Mouse (Mus musculus) midbrain, embryonic 10.5 days (tissue): ENCODE measurements around the gene Ttf2. TPM values are rescaled to one million over a fixed set of nuclear protein-coding genes. Genes with fewer than 3 reads are reported as not detected.

Experiments
- DNase-seq: peaks from one replicate; pipeline ENCODE4 v3.0.0-alpha.2; 2017; ENCODE audit warnings: low spot score
- H3K27ac ChIP-seq: fragments of 300-500 bp; sonication (generic); replicated peaks from 2 replicates; pipeline ENCODE4 v1.5.1; 2016; ENCODE audit warnings: mild to moderate bottlenecking
- H3K27me3 ChIP-seq: fragments of 300-500 bp; sonication (generic); 2 replicates; pipeline ENCODE4 v1.6.1; 2016; ENCODE audit warnings: low read depth, mild to moderate bottlenecking; ENCODE audit not compliant: poor library complexity, severe bottlenecking
- H3K36me3 ChIP-seq: fragments of 300-500 bp; sonication (generic); 2 replicates; pipeline ENCODE4 v1.6.1; 2016; ENCODE audit warnings: mild to moderate bottlenecking, moderate library complexity
- H3K4me1 ChIP-seq: fragments of 300-500 bp; sonication (generic); 2 replicates; pipeline ENCODE4 v1.6.1; 2016
- H3K4me3 ChIP-seq: fragments of 300-500 bp; sonication (generic); 2 replicates; pipeline ENCODE4 v1.5.1; 2016; ENCODE audit warnings: mild to moderate bottlenecking, moderate library complexity
- H3K9me3 ChIP-seq: fragments of 300-500 bp; sonication (generic); replicated peaks from 2 replicates; pipeline ENCODE4 v1.6.1; 2016; ENCODE audit warnings: mild to moderate bottlenecking
- WGBS: fragments of 180-500 bp; shearing (Covaris S2); methylation state at CpG from one replicate; pipeline ENCODE4 v1.1.7; 2016; 5-methylcytosine and 5-hydroxymethylcytosine counted together
- polyA plus RNA-seq: library from polyadenylated mRNA; unstranded; fragments of >200 nt; fragmentation: Nextera tagmentation; extraction: Ambion mirVana; gene quantifications from 2 replicates; pipeline ENCODE4 v1.2.1, GENCODE M21; 2016

Gene Ttf2
- polyA plus RNA-seq, 1 experiment from 2014 or later = 29.3 TPM

DNA sequence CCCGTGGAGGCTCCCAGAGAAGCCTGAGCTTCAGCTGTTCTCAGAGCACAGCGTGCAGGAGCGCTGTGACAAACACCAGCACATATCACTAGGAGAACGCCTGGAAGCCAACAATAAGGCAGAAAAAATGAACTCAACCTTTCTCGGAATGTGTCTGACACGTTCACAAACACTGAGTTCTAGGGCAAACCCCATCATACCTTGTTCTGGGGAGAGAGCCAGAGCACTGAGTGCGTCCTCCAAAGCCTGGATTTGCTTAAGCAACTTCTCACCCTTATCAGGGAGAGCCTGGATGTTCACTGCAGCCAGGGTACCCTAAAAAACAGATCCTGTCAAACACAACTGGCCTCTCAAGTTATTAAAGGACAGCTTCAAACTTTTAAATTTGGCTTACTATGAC is 8.0 kb downstream of the Ttf2 start:
- H3K4me3 ChIP-seq = no peak overlapping the region
- H3K9me3 ChIP-seq = no peaks in the 10 kb centered on the region
- H3K36me3 ChIP-seq = peaks cover 96% of the 10 kb centered on the region
- H3K4me1 ChIP-seq = no peaks in the 10 kb centered on the region
- DNase-seq = no peak
- H3K27ac ChIP-seq = no peak overlapping the region
- WGBS = 93% methylated on average over 7 of the region's 7 CpGs
- no peaks in the 10 kb centered on the region for H3K27me3 ChIP-seq

GRCm38 (mm10) chr3:100961007-100961406 is 8.5 kb downstream of the Ttf2 start:
- peaks cover 97% of the 10 kb centered on the region for H3K36me3 ChIP-seq
- DNase-seq = no peak
- H3K27me3 ChIP-seq = no peaks in the 10 kb centered on the region
- no peak overlapping the region for H3K27ac ChIP-seq
- H3K4me1 ChIP-seq = no peaks in the 10 kb centered on the region
- no peak overlapping the region for H3K4me3 ChIP-seq
- no peaks in the 10 kb centered on the region for H3K9me3 ChIP-seq
- 87% methylated on average over 5 of the region's 5 CpGs for WGBS

DNA sequence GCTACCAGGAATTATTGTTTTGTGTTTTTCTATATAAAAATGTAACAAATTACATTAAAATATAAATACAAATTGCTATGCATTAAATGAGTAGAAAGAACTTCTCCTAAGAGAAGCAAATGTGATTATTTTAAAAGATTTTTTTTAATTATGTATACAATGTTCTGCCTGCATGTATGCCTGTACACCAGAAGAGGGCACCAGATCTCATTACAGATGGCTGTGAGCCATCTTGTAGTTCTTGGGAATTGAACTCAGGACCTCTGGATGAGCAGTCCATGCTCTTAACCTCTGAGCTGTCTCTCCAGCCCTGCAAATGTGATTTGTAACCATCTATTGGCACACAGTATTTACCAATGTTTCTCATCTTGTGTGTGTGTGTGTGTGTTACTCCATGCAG is 14.8 kb downstream of the Ttf2 start:
- Histone ChIP-seq H3K9me3 (no peaks in the 10 kb centered on the region), H3K36me3 (peaks cover 97% of the 10 kb centered on the region), H3K27ac (no peak overlapping the region), H3K27me3 (no peaks in the 10 kb centered on the region), H3K4me3 (no peak overlapping the region), H3K4me1 (no peaks in the 10 kb centered on the region)
- DNase-seq = no peak

DNA sequence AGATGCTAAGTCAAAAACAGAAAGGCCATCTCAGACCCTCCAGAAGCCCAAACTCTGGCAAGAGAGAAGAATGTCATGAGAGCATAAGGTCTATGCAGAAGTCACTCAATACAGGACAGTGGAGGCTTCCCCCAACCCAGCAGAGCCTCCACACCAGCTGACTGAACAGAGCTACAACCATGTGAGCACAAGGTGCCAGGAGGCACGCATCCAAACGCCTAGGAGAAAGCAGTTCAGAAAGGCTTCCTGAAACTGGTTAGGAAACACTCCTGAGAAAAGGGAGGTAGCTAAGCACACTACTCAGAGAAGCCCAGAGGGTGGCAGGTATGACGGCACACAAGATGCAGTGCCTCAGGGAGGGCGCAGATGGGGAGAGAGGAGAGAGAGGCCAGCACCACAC is 17.9 kb downstream of the Ttf2 start:
- WGBS = 94% methylated on average over 4 of the region's 4 CpGs
- DNase-seq = no peak
- Histone ChIP-seq H3K27me3 (no peaks in the 10 kb centered on the region), H3K9me3 (no peaks in the 10 kb centered on the region), H3K36me3 (peaks cover 96% of the 10 kb centered on the region), H3K4me1 (no peaks in the 10 kb centered on the region), H3K27ac (no peak overlapping the region), H3K4me3 (no peak overlapping the region)

DNA sequence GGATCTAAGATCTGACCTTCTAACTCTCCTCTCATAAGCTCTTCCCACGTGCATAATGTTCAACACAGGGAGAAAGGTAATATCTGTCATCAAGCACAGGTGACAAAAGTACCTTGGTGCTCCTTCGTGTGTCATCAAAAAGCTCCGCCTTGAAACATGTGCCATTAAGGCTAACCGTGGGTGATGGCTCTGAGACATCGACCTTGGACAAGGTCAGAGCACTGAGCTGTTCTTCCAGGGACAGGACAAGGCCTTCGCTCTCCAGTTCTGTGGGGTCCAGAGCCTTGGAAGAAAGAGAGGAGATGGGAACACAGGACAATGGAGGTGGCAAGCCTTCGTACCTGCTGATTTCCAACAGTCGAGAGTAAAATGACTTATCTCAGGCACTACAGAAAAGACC is 22.2 kb downstream of the Ttf2 start:
- 91% methylated on average over 8 of the region's 8 CpGs for WGBS
- Histone ChIP-seq H3K4me3 (no peak overlapping the region), H3K36me3 (peaks cover 98% of the 10 kb centered on the region), H3K27me3 (no peaks in the 10 kb centered on the region), H3K9me3 (no peaks in the 10 kb centered on the region), H3K27ac (no peak overlapping the region), H3K4me1 (no peaks in the 10 kb centered on the region)
- no peak for DNase-seq

DNA sequence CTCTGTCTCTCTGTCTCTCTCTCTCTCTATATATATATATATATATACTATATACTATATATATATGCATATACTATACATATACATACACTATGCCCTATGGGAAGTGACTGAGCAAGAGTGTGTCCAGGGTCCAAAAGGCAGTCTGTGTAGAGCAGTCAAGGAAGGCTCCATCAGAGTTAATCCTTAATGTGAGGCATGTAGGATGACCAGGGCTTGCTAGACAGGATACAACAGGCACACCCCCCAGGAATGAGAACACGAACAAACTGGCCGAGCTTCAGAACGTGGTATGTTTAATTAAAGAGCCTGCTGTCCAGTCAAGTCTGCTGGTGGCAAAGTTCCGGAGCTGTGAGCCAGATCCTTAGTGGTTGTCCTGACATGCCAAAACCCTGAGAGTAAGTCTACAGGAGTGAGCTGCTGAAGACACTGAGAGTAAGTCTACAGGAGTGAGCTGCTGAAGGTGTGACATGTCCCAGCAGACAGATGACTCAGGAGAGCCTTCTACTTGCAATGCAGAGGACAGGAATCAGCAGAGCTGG is 28.9 kb downstream of the Ttf2 start:
- no peak for DNase-seq
- Histone ChIP-seq H3K27ac (no peak overlapping the region), H3K4me3 (no peak overlapping the region), H3K36me3 (peaks cover 97% of the 10 kb centered on the region), H3K9me3 (no peaks in the 10 kb centered on the region), H3K4me1 (no peaks in the 10 kb centered on the region), H3K27me3 (no peaks in the 10 kb centered on the region)
- 95% methylated on average over 4 of the region's 4 CpGs for WGBS

GRCm38 (mm10) chr3:100938211-100938610 is 31.3 kb downstream of the Ttf2 start:
- 93% methylated on average over 4 of the region's 4 CpGs for WGBS
- Histone ChIP-seq H3K9me3 (no peaks in the 10 kb centered on the region), H3K27me3 (no peaks in the 10 kb centered on the region), H3K4me3 (no peak overlapping the region), H3K36me3 (peaks cover 96% of the 10 kb centered on the region), H3K27ac (no peak overlapping the region), H3K4me1 (no peaks in the 10 kb centered on the region)
- DNase-seq = no peak

- 97% methylated on average over 6 of the region's 6 CpGs for WGBS
- no peak overlapping the region for H3K27ac ChIP-seq
- H3K9me3 ChIP-seq = no peaks in the 10 kb centered on the region
- no peaks in the 10 kb centered on the region for H3K27me3 ChIP-seq
- no peak for DNase-seq
- H3K4me3 ChIP-seq = no peak overlapping the region
- no peaks in the 10 kb centered on the region for H3K4me1 ChIP-seq
- H3K36me3 ChIP-seq = peaks cover 98% of the 10 kb centered on the region
Measured at GRCm38 (mm10) chr3:100936201-100936600, 33.3 kb downstream of the Ttf2 start.

GRCm38 (mm10) chr3:100935521-100935920 is 33.9 kb downstream of the Ttf2 start:
- 93% methylated on average over 6 of the region's 6 CpGs for WGBS
- Histone ChIP-seq H3K27me3 (no peaks in the 10 kb centered on the region), H3K36me3 (peaks cover 97% of the 10 kb centered on the region), H3K9me3 (no peaks in the 10 kb centered on the region), H3K4me3 (no peak overlapping the region), H3K4me1 (no peaks in the 10 kb centered on the region), H3K27ac (no peak overlapping the region)
- DNase-seq = no peak

- Histone ChIP-seq H3K36me3 (peaks cover 94% of the 10 kb centered on the region), H3K27me3 (no peaks in the 10 kb centered on the region), H3K9me3 (no peaks in the 10 kb centered on the region), H3K4me1 (no peaks in the 10 kb centered on the region), H3K4me3 (no peak overlapping the region), H3K27ac (no peak overlapping the region)
- WGBS = 74% methylated on average over 11 of the region's 11 CpGs
- no peak for DNase-seq
Measured at GRCm38 (mm10) chr3:100932077-100932944, 37.2 kb downstream of the Ttf2 start.

DNA sequence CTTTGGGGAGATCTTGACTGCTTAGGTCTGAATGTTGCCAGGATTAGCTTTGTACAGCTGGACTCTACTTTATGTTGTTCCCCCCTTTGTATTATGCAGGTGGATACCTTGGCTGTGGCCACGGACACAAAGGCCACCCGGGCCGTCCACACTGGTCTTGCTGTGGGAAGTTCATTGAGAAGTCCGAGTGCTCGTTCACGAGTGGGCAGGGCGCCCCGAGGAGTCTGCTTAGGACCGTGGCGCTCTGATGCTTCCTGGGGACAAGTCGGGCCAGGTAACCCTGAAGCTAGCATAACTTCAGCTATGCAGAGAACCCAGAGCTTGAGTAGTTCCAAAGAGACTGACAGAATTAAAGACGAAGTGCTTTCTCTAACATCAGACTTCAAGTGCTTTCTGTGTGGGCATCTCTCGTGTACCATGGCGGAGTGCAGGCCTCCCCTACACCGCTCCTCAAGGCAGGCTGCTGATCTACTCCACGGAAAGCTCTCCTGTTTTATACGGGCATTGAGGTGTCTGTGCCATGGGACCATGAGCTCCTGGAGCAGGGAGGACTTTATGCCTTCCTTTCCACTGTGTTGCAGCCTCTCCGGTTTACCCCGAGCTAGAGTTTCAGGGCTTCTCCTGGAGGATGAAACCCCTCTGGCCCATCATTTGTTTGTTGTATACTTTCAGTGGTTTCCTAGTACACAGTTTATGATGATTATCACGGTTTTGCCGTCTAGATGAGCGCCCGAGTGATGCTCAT is 38.0 kb downstream of the Ttf2 start:
- Histone ChIP-seq H3K9me3 (no peaks in the 10 kb centered on the region), H3K4me3 (no peak overlapping the region), H3K27me3 (no peaks in the 10 kb centered on the region), H3K36me3 (peaks cover 86% of the 10 kb centered on the region), H3K27ac (no peak overlapping the region), H3K4me1 (peaks cover 6% of the 10 kb centered on the region)
- 94% methylated on average over 23 of the region's 23 CpGs for WGBS
- no peak for DNase-seq

GRCm38 (mm10) chr3:100925176-100925575 is 44.3 kb downstream of the Ttf2 start:
- Histone ChIP-seq H3K4me1 (peaks cover 40% of the 10 kb centered on the region), H3K4me3 (no peak overlapping the region), H3K36me3 (peaks cover 33% of the 10 kb centered on the region), H3K27me3 (no peaks in the 10 kb centered on the region), H3K9me3 (no peaks in the 10 kb centered on the region), H3K27ac (no peak overlapping the region)
- no peak for DNase-seq
- WGBS = 91% methylated on average over 16 of the region's 16 CpGs
